Comparison of ENCODE assay signal across 10 mouse cellular contexts in genomic region chr17:54158753-54159152, GRCm38 (mm10).
DNase-seq lines count a peak whose midpoint lies in the region; ATAC-seq and TF ChIP-seq lines count a peak whose summit lies in the region.
"Had no signal": no experiment of that assay in that cellular context is flagged by ENCODE, and none has a peak within 500 bp of the region (broad histone marks: within the 10 kb centered on the region; RNA-seq: fewer than 3 reads in every experiment).

No protein-coding gene starts in this region.

- intact Hi-C loops in left cerebral cortex, adult 2 months (cut with DNase I), result no loop called here

- H3K36me3 ChIP-seq in intestine, embryonic 14.5 days (ENCODE audit: control insufficient read depth, insufficient read depth, low read length), result no peaks in the 10 kb centered on the region
- H3K36me3 ChIP-seq in intestine, postnatal 0 days (ENCODE audit: control insufficient read depth, insufficient read depth), result no peaks in the 10 kb centered on the region
- H3K36me3 ChIP-seq in hindbrain, embryonic 11.5 days (ENCODE audit: control insufficient read depth, insufficient read depth, low read length), result no peaks in the 10 kb centered on the region

- no peaks in the 10 kb centered on the region for H3K9me3 ChIP-seq in intestine, embryonic 14.5 days (ENCODE audit: control insufficient read depth, low read length)
- H3K9me3 ChIP-seq in intestine, postnatal 0 days (ENCODE audit: control insufficient read depth), result no peaks in the 10 kb centered on the region
- no peaks in the 10 kb centered on the region for H3K9me3 ChIP-seq in hindbrain, embryonic 11.5 days (ENCODE audit: control insufficient read depth, low read length)

- peak; percentile 71; the same call in 1 of the 2 replicates for ATAC-seq in intestine, embryonic 14.5 days (replicated peaks; ENCODE audit: low FRiP score, low TSS enrichment, low read depth)
- no peak for ATAC-seq in intestine, postnatal 0 days
- no peak for ATAC-seq in hindbrain, embryonic 11.5 days (ENCODE audit: low FRiP score)

- no peak overlapping the region for H3K9ac ChIP-seq in intestine, embryonic 14.5 days (ENCODE audit: low read length)
- no peak overlapping the region for H3K9ac ChIP-seq in intestine, postnatal 0 days (ENCODE audit: low read depth, low read length)
- H3K9ac ChIP-seq in hindbrain, embryonic 11.5 days (ENCODE audit: low read depth, low read length), result no peak overlapping the region
- H3K9ac ChIP-seq: liver, embryonic 14.5 days had no signal

- 0 out of 2 replicates have a peak, but pooled peaks cover 3% of the 10 kb centered on the region for H3K4me1 ChIP-seq in intestine, embryonic 14.5 days (replicated peaks; ENCODE audit: control insufficient read depth, insufficient read depth, low read length)
- H3K4me1 ChIP-seq in intestine, postnatal 0 days (replicated peaks; ENCODE audit: control insufficient read depth, insufficient read depth, low read length), result no peaks in the 10 kb centered on the region
- H3K4me1 ChIP-seq in hindbrain, embryonic 11.5 days (replicated peaks; ENCODE audit: control insufficient read depth, insufficient read depth, low read length), result no peaks in the 10 kb centered on the region

- no peak overlapping the region for H3K4me2 ChIP-seq in intestine, embryonic 14.5 days (ENCODE audit: low read length)
- no peak overlapping the region for H3K4me2 ChIP-seq in intestine, postnatal 0 days (replicated peaks; ENCODE audit: low read depth)
- no peak overlapping the region for H3K4me2 ChIP-seq in hindbrain, embryonic 11.5 days (replicated peaks; ENCODE audit: low read depth, low read length)

- no peak overlapping the region for H3K4me3 ChIP-seq in intestine, embryonic 14.5 days (ENCODE audit: low read depth, low read length)
- H3K4me3 ChIP-seq in intestine, postnatal 0 days (ENCODE audit: low read depth, low read length), result no peak overlapping the region
- no peak overlapping the region for H3K4me3 ChIP-seq in left cerebral cortex, adult 2 months
- H3K4me3 ChIP-seq in hindbrain, embryonic 11.5 days (ENCODE audit: low read depth, low read length), result no peak overlapping the region

- TF ChIP-seq CTCF in intestine, postnatal 0 days (IDR thresholded peaks at IDR 0.05; ENCODE audit: low read depth), result no peak
- TF ChIP-seq CTCF in left cerebral cortex, adult 2 months (IDR thresholded peaks at IDR 0.05), result no peak

- no peak overlapping the region for H3K27ac ChIP-seq in intestine, embryonic 14.5 days (ENCODE audit: low read depth)
- H3K27ac ChIP-seq in intestine, postnatal 0 days (ENCODE audit: low read depth, low read length), result no peak overlapping the region
- no peak overlapping the region for H3K27ac ChIP-seq in left cerebral cortex, adult 2 months
- no peak overlapping the region for H3K27ac ChIP-seq in hindbrain, embryonic 11.5 days (ENCODE audit: low read depth, low read length)
- H3K27ac ChIP-seq: liver, embryonic 14.5 days had no signal

- peaks cover 4% of the 10 kb centered on the region; the same call in 1 of the 2 replicates for H3K27me3 ChIP-seq in intestine, embryonic 14.5 days (replicated peaks; ENCODE audit: control insufficient read depth, insufficient read depth, low read length)
- H3K27me3 ChIP-seq in intestine, postnatal 0 days (replicated peaks; ENCODE audit: control insufficient read depth, insufficient read depth, low read length), result no peaks in the 10 kb centered on the region
- no peaks in the 10 kb centered on the region for H3K27me3 ChIP-seq in hindbrain, embryonic 11.5 days (ENCODE audit: control insufficient read depth, insufficient read depth, low read length)

- 24% methylated on average over 4 of the region's 4 CpGs for WGBS in intestine, embryonic 14.5 days
- 26% methylated on average over 4 of the region's 4 CpGs for WGBS in intestine, postnatal 0 days
- 84% methylated on average over 4 of the region's 4 CpGs for WGBS in hindbrain, embryonic 11.5 days

- peak; percentile 52 for DNase-seq in intestine, embryonic 14.5 days (ENCODE audit: low spot score)
- peak; percentile 84 for DNase-seq in Muller cell, postnatal 12 days (ENCODE audit: inconsistent ontology term)
- DNase-seq in gonadal fat pad, adult 2 months (ENCODE audit: low read depth), result peak; percentile 70
- DNase-seq in lung, postnatal 36 days, result peak; percentile 57
- no peak for DNase-seq in left cerebral cortex, adult 2 months (ENCODE audit: extremely low spot score in 1 of 2, low spot score in 2 of 2)
- no peak for DNase-seq in cerebellum, postnatal 36 days
- no peak for DNase-seq in hindbrain, embryonic 11.5 days (ENCODE audit: low spot score)
- DNase-seq: cerebellum, adult 11 months had no signal

Comparison
In these comparisons a context has a peak if more than half of its experiments do, and no peak if none do; other contexts are left out.
1. DNase-seq: peak in intestine, embryonic 14.5 days (single experiment), Muller cell, postnatal 12 days (single experiment), gonadal fat pad, adult 2 months (single experiment) and lung, postnatal 36 days (single experiment); none in left cerebral cortex, adult 2 months (0 of 2), cerebellum, postnatal 36 days (0 of 2) and hindbrain, embryonic 11.5 days (single experiment).